Mouse (Mus musculus) v-Abl transformed pro-B cells (cell line): ENCODE results near the gene Pdxdc1.
"Not testable (repeated sequence)": the region's sequence is repeated elsewhere in the genome, so short reads cannot be mapped to it uniquely, and the experiment has no call there.

Experiments used
- in situ Hi-C, 2 experiments: fragments of 400-800 bp; cut with MboI; formaldehyde crosslinking; loops; one replicate each; pipeline ENCODE4 v1.15.1; 2025; ENCODE audit not compliant: unreplicated experiment in 2 of 2

Pdxdc1 gene

DNA sequence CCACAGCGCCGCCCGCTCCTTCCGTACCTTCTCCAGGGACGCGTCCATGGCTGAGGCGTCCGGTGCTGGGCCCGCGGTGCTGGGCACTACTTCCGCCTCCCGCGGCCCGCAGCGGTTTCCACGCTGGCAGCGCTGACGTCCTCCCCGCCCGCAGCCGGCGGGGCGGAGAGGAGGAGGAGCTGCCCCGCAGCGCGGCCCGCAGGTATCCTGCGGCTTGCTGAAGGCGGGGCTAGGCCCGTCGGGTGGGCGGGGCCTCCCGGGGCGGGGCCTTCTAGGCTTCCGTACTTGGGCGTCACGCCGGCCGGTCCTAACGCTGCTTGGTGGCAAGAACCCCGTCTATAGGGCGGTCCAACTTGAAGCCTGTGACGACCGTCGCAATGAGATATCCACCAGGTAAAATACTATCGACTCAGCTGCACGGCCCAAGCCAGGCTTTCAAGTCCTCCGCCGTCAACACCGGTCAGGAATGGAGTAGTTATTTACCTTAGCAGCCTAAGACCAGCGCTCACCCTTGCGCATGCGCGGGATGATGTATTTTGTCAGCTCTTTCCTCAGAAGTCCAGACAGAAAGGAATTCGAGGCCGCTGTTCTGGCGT lies at the start of gene Pdxdc1, which contains the start of gene Mpv17l:
Pdxdc1 (minus strand) TSS at position 244 of the 596 bp plus-strand sequence.
Mpv17l (plus strand) TSS at position 274 of the 596 bp plus-strand sequence.
- in situ Hi-C loops: loop anchor here (5.0 to 10.0 kb wide), 4 partner anchors 86 to 294 kb away; partner anchors contain the start of genes Ntan1 (in 2 of the 2), Marf1 (in 1 of the 2) and Nde1 (in 1 of the 2)

DNA sequence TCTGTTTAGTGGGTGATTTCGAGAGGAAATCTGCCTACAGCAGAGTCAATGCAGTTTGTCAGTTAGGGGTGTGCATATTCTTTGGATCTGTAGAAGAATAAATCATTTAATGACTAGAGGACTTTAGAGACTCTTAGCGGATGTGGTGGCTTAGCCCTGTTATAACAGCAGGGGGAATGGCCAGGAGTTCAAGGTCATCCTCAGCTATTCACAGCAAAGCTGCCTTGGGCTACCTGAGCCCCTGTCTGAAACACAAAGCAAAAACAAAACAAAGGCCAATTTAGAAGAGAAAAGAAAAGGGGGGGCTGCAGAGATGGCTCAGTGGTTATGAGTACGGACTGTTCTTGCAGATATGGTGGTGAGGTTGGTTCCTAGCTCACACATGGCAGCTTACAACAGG lies 48.3 kb upstream of the Pdxdc1 start:
- in situ Hi-C loops: no loop called here

DNA sequence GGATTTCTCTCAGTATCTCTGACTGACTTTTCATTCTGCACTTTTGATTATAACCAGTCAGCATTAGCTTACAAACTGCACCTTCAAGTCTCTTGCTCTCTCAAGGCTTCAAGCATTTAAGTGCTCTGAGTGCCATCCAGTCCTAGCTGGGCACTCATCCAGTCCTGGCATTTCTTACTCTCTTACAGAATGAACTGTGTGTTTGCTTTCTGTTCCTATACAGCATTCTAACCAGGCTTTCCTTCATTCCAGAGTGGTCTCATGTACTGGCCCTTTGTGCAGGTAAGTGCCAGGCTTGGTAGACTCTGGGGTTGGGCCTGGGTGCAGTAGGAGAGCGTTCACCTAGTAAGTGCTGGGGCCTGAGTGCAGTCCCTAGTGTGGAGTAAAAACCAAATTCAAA lies 43.4 kb upstream of the Pdxdc1 start:
- in situ Hi-C loops: no loop called here

DNA sequence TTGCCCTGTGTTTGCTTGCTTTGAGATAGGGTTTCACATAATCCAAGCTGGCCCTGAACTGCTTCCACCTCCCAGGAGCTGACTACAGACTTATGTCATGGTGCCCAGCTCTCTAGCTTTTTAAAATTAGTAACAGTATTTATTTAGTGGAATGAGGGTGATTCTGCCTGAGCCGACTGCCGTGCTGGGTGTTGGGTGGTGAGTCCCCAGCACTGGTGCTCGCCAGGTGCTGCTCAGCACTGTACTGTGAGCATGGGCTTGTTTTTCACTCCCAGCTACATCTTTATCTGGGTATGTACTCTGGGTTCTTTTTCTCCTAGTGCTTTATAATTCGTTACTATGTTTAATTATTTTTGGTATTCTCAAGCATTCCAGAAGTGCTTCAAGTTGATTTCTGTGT lies 42.2 kb upstream of the Pdxdc1 start:
- in situ Hi-C loops: no loop called here

DNA sequence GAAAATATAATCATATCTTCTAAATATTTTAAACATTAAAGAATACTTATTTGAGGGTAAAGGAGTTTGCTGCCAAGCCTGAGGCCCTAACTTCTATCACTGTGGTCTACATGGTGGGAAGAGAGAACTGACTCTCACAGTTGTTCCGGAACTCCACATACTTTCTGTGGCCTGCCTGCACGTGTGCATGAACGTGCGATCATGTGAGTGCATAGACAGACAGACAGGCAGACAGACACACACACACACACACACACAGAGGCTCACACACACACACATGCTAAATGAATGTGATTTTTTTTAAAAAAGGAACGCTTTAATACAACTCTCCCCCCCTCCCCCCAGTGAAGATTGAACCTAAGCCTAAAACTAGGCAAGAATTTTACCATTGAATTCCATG lies 41.8 kb upstream of the Pdxdc1 start:
- in situ Hi-C loops: no loop called here

DNA sequence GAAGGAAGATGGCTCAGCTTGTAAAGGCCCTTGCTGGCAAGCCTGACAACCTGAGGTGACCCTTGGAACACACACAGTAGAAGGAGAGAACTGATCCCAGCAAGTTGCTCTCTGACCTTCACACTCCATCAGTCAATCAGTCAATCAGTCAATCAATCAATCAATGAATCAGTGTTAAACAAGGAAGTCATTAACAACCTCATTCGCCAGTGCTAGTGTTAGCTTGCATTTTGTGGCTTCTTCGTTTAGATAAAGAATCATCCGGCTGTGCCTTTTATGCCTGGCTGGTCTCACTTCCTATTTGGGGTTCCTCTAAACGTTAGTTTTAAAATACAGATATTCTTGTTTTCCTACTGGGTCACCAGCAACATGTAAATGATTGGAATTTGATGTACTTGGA lies 41.2 kb upstream of the Pdxdc1 start:
- in situ Hi-C loops: no loop called here

DNA sequence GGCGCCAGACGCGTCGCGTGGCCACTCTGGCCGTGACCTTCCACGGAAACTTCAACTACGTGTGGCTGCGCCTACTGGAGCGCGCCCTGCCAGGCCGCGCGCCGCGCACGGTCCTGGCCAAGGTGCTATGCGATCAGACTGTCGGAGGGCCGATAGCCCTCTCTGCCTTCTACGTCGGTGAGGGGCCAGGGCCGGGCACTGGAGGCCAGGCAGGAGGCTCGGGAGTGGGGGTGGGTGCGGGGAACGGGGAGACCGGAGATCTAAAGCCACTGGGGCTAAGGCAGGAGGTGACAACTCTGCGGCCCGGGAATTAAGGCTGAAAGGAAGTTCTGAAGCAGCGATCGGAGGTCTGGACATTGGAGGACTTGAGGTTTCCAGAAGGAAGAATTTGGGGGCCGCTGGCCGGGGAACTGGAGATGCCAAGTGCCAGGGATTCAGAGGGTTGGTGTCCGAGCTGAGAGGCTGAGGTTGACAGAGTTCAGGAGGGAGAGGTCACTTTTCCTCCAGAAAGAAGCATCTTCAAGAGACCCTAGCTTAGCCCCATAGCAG lies 38.0 kb upstream of the Pdxdc1 start:
- in situ Hi-C loops: no loop called here

DNA sequence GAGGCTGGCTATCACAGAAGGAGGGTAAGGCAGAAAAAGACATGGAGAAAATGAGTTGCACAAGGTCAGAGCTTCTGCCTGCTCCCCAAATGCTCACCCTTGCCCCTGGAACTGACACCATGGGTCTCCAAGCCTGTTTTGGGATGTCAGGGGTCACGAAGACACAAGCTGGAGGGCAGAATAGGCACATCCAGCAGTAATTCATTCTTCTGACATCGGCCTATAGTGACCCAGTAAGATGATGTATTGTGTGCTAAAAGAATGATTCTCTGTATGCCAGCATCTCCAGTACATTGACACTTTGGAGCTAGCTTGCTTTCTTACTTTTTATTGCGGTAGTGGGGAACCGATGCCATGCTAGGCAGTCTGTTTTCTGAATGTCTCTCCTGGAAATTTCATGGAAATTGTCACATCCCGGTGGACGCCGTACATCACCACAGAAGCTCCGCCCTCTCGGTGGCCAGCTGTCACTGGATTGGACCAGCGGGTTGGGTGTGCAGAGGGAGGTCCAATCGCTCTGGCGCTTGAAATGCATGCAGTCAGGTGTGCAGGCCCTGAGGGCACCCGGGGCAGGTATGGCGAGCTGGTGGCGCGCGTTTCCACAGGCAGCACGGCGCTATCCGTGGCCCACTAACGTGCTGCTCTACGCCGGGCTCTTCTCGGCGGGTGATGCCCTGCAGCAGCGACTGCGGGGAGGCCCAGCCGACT lies 37.4 kb upstream of the Pdxdc1 start:
- in situ Hi-C loops: no loop called here

DNA sequence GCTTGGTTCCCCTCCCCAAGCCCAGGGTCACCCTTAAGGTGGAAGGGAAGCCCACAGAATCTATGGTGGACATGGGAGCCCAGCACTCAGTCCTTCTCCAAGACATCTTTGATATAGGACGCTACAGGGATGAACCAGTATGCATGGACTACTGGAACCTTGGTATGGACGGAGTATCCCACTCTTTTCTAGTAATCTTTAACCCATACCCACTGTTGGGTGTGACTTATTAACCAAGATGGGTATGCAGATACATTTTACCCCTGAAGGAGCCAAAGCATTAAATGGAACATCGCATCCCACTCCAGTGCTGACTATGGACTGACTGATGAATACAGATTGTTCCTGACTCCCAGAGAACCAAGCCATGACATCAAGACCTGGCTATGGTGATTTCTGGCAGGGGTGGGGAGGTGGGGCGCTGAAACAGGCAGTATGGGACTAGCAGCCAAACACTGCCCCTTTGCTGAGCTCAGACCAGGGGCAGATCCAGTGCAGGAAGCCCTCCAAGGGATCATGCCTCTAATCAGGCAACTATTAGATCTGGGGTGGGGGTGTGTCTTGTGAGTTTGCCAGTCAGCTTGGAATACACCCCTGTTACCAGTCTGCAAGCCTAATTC lies 24.6 kb upstream of the Pdxdc1 start:
- in situ Hi-C loops: no loop called here

DNA sequence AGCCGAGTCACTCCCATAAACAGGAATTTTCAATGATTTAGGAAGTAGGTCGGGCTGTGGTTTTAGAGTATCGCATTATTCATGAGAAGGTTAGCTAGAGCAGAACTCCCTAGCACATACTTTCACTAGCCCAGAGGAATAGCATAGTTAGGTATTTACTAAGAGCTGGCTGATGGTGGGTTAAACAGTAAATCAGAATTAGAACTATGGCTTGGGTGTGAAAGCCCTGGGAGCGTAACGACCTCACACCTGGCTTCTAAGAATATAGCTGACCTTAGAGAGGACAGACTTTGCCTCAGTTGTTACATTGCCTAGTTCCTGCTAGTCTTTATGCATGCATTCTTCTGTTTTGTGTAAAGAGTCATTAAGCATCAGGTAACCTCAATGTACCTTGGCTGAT lies 20.0 kb upstream of the Pdxdc1 start:
- in situ Hi-C loops: not testable (repeated sequence)

DNA sequence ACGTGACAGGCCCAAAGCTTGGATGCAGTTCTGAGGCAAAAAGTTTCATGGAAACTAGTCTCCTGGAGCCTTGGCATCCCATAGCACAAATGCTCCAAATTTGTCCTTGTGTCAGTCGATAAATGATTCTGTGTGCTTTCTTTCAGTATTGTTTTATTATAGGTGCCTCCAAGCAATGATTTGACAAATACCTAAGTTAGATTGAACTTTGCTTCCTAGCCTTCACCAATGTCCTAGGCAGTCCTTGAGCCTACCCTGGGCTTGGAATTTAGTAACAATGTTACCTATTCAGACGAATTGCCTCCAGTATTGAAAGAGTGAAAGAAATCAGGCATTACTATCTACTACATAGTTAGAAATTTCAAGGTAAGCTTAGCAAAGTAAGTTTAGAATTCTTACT lies 19.6 kb upstream of the Pdxdc1 start:
- in situ Hi-C loops: not testable (repeated sequence)

DNA sequence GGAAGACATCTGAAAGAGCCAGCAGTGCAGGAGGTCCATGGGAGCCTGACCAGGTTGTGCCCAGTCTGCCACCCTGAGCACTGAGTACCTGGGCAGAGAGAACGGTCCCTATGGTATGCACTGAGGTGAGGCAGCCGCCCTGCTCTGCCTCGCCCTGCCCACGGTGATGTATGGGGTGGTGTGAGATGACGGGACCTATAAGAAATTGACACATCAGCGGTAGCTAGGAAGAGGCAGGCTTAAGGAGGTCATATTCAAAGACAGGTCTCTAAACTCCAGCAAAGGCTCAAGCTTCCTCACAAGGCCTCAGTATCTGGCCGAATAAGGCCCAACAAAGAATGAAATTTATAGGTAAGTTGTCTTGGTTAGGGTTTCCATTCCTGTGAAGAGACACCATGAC lies 18.9 kb upstream of the Pdxdc1 start:
- in situ Hi-C loops: no loop called here

DNA sequence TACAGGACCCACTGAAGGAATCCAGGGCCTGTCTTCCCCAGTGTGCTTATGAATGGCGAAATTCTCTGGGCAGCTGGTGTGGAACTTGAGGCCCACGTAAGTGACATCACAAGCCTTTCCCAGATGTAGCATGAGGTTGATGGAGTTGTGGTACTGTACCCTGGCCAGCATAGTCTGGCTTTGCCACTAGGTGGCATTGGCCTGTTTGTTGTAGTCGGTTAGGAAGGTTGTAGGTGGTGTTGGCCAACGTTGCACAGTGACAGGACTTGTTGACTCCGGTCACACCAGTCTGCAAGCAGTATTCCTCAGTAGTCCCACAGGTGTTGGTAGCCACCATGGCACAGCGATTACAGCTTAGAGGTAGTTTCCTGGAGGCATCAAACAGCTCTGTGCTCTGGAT lies 18.1 kb upstream of the Pdxdc1 start:
- in situ Hi-C loops: no loop called here

DNA sequence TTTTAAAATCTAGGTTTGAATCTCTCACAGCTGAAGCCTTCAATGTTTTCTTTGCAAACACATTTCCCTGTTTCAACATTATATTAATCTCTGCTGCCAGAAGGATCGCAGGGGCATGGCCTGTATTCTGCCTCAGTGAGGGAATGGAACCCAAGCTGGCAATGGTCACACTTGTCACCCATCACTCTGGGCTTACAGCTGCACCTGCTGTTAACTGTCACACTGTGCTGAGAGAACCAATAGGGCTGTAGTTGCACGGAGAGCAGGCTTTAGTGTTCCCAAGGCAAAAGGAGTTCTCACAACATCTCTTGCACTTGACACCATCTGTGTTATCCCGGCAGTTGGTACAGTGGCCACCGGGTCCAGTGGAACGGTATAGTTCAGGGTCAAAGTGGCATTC lies 17.2 kb upstream of the Pdxdc1 start:
- in situ Hi-C loops: no loop called here

DNA sequence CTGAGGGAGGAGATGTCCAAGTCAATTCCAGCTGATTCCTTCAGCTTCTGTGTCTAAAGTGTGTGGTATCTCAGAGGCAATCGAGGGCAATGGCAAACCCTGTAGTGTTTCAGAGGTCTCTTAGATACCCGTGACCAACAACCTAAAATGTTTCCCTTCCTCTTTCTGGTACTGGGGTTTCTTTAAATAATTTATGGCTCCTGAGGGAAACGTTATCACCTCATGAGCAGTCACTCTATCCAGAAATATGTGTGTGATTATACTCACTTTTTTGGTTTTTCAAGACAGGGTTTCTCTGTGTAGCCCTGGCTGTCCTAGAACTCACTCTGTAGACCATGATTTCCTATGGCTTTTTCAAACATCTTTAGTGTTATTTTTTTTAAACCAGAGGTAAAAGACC lies 4.4 kb upstream of the Pdxdc1 start:
- in situ Hi-C loops: loop anchor here in 1 of 2 experiments (10.0 kb wide), 2 partner anchors 258 to 288 kb away; partner anchors contain the start of genes Marf1 and Nde1

DNA sequence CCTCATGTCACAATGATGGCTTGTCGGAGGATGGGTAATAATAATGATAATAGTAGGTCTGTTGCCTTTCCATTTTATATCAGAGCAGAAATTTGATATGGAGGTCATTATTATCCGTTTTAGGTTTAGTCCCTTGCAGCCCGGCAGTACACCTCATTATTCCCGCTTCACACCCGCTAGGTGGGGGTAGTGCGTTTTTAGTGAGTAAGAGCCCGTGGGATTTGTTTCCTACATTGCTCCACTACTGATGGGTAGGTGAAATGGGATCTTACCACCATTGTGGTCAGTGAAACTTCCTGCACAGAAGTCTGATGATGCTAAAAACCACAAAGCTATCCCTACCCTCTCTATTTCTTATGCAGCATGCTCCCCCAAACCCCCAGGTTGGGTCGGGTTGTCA lies 557 bp upstream of the Pdxdc1 start:
- in situ Hi-C loops: loop anchor here (5.0 to 10.0 kb wide), 4 partner anchors 86 to 294 kb away; partner anchors contain the start of genes Ntan1 (in 2 of the 2), Marf1 (in 1 of the 2) and Nde1 (in 1 of the 2)

DNA sequence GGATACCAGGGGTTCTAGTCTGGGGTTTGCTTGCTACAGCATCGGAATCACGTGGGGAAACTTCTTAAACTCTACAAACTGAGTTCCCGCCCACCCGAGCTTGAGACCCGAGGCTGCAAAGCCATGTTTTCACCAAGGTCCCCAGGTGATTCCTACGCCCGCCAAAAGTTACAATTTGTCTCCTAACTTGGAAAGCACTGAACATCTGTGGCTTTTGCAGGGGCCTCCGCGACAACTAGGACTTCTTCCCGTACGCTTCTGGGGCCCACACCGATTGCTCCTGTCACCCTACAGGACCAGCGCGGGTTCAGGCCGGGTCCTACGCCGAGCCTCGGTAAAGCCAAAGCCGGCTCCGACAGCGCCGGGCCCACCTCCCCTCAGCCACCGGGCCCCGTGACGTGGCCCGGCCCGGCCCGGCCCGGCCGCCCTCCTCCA lies 517 bp downstream of the Pdxdc1 start:
- in situ Hi-C loops: loop anchor here (5.0 to 10.0 kb wide), 4 partner anchors 85 to 295 kb away; partner anchors contain the start of genes Ntan1 (in 2 of the 2), Marf1 (in 1 of the 2) and Nde1 (in 1 of the 2)

DNA sequence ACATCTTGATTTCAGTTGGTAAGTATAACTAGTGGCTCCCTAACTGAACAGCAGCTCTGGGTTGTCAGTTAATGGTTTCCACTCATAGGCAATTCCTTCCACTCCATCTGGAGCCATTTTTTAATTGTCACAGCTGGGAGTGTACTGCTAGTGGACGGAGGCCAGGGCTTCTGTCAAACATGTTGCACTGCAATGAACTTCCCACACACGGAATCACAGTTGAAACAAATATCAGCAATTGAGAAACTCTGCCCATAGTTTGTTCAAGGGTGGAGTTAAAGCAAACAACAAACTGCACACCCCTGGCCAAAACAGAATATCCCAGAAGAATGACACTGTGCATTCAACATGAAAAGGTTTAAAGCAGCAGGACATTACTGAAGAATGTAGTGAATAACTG lies 4.0 kb downstream of the Pdxdc1 start:
- in situ Hi-C loops: loop anchor here (10.0 to 25.0 kb wide), 2 partner anchors 413 to 416 kb away; partner anchors contain the start of gene Fopnl (in 2 of the 2)

DNA sequence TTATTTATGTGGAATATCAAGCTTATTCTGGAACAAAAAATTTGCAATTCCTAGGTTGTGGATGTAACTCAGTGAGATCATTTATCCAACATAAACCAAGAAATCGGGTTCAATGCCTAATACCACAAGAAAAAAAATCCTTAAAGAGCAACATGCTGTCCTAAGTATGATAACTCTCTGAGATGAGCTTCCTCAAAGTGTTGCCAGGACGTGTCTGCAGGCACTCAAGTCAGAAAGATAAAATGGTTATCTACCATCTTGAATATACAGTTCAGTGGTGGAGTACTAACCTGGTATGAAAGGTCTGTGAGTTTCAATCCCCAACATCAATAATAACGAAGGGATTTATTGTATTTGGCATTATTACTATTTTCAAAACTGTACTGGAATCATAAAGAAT lies 6.6 kb downstream of the Pdxdc1 start:
- in situ Hi-C loops: loop anchor here (10.0 to 25.0 kb wide), 2 partner anchors 416 to 418 kb away; partner anchors contain the start of gene Fopnl (in 2 of the 2)

DNA sequence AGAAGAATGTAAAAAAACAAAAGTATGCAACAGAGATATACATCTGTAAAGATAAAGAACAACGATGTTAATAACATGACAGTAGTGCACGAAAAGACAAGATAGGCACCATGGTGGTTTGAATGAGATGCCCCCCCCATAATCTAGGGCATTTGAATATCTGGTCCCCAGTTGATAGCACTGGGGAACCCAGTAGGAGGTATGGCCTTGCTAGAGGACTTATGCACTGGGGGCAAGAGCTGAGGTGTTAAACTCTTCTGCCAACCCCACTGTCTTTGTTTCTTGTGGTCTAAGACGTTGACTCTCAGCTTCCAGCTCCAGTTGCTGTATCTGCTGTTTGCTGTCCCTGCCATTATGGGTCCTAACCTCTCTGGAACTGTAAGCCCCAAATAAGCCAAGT lies 7.2 kb downstream of the Pdxdc1 start:
- in situ Hi-C loops: loop anchor here (10.0 to 25.0 kb wide), 2 partner anchors 417 to 419 kb away; partner anchors contain the start of gene Fopnl (in 2 of the 2)

DNA sequence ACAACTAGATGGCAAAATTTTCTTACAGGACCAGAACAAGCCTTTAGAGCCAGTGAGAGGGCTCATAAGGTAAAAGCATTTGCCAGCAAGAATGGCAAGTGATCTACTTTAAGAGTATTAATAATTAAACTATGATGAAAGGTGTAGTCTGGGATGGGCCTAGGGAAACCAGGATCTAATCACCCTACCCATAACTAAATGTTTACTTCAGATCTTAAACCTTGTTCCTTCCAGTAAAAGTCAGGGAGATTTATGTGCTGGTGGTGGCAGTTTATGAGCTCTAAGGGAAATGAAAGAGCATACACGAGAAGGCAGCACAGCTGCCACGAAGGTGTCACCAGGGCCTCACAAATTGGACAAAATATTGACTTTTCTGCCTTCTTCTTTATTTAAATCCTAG lies 8.8 kb downstream of the Pdxdc1 start:
- in situ Hi-C loops: loop anchor here (5.0 to 25.0 kb wide), 3 partner anchors 268 to 421 kb away; partner anchors contain the start of genes Fopnl (in 2 of the 2), Marf1 (in 1 of the 2) and Nde1 (in 1 of the 2)
